Mouse (Mus musculus): ENCODE results near the gene Eif4enif1.

Eif4enif1 gene

DNA sequence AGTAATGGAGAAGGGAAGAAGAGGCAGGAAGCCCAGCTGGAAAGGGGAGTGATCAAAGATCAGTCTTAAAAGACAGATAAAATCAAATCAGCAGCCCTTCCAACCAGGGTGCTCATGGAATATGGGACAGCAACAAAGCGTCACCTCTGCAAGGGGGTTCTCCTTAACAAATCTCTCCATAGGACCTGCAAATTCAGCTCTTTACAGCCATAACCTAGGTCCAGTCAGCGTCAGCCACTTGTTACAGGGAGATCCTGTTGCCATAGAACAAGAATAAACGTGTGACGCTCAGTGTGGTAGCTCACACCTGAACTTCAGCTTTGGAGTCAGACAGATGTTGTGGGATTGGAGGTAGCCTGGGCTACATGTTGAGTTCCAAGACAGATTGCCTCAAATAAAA lies 67.0 kb downstream of the Eif4enif1 start:
- no peak for DNase-seq (ENCODE audit: low read depth)

GRCm38 (mm10) chr11:3278351-3278750 lies 76.2 kb downstream of the Eif4enif1 start:
- no peak for DNase-seq (ENCODE audit: low read depth)

DNA sequence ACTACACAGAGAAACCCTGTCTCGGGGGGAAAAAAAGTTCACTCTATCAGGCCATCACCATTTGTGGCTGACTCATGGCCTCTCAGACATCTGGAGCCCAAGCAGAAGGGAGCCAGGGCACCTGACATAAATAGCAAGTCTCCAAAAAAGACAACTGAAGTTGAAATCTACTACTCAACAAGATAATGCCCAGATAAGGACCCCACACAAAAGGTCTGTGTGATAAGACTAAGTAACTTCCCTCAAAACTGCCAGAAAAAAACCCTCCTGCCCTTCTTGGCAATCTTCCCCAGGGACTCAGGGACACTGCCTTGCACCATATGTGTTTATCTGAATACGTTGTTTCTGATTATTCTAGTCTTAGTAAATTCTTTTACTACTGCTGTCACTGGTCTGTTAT lies 77.5 kb downstream of the Eif4enif1 start:
- no peak for DNase-seq (ENCODE audit: low read depth)

- no peak for DNase-seq (ENCODE audit: low read depth)
Measured at GRCm38 (mm10) chr11:3282887-3283286, 80.7 kb downstream of the Eif4enif1 start.

DNA sequence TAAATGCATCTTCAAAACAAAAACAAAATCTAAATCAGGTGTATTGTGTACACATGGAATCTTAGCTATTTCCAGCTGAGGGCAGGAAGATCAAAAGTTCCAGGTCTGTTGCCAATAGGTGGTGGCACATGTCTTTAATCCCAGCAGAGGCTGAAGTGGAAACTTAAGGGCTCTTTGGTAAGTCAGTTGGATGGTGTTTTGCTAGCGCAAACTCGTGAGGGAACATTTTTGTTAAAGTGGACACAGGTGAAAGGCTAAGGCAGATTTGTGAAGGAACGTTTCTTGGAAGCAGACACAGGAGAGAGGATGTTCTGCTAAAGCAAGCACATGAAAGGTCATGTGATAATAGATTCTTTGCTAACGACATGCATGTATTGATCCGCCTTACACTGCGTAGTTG lies 81.5 kb downstream of the Eif4enif1 start:
- DNase-seq (ENCODE audit: low read depth) = no peak

DNA sequence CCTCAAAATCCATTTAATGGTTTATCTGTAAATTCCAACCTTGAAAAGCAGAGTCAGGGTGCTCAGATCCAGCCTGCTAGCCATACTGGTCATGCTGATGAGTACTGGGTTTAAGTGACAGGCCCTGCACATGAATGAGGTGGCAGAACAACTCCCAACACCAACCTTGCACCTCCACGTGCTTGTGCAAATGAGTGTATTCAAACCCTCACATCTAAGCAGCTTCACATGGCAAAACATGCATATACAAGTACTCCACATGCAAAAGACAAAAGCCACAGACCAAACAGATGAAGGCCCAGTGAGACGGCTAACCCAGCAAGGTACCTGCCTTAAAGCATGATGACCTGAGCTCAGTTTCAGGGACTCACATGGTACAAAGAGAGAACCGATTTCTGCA lies 83.7 kb downstream of the Eif4enif1 start:
- no peak for DNase-seq (ENCODE audit: low read depth)

DNA sequence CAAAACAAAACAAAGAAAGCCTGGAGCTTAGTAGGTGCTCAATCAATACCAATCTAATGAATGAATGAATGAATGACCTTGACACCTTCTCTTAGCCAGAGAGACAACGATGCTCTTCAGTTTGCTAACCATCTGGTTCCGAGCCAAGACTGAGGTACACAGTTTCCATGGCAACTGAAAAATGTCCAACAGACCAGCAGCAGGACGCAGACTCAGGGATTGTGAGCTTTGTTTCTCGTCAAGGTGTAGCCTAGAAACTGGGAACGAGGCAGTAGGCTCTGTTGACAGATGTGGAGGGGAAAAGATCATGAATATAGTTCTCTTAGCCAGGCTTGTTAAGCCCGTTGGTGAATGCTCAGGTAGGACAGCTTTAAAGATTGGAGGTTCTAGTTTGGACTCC lies 84.9 kb downstream of the Eif4enif1 start:
- DNase-seq (ENCODE audit: low read depth) = no peak

DNA sequence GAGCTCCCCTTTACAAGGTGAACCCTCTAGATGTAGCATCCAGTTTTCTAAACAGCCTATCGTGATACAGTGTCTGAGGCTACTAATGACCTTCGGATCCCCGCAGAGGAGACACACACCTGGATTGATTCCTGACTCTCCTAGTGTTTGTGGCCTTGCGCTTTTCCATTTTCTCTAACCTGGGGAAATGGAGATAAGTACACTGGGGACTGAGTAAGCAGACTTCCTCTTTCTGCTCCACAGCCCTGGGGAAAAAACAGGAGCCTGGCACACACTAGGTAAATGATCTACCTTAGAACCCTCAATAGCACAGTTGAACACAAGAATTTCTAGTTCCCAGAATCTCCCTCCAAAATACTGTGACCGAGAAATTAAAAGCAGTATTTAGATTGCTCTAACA lies 85.7 kb downstream of the Eif4enif1 start:
- DNase-seq (ENCODE audit: low read depth) = no peak

DNA sequence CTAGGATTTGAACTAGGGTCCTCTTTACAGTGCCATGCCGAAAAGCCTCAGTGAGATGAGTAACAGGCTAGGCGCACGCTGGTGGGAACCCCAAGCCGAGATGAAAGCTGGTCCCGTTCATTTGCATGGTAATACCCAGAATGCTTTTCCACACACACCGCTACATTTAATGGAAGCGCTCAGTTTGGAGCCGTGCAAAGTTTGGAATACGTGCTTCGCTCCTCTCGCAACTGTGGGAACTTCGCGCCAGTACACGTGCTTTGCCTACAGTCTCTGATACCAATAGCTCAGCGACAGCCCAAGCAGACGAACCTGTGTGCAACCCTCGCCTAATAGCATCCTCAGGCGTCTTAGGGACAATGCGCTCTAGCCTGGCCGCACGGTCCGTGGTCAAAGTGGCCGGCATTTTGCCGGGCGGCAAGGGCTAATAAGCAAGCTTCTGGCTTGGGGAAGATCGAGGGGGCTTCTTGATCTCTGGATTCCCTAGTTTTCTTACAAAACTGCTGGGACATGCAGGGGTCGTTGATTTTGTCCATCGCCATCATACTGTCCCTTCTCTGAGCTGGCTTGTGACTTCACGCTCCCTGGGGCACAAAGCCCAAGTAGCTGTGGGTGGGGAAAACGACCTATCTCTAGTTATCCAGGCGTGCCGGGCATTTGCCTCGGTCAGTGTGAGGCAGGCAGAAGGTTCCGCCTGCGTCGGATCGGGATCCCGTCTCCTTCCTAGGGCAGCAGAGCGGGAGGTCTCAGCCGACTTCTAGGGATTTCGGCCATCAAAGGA lies 86.5 kb downstream of the Eif4enif1 start, which contains the start of gene Patz1:
Gene Patz1, plus strand, starts transcription at position 354 of the 781 bp plus-strand sequence.
- peak; percentile 70 for DNase-seq (ENCODE audit: low read depth)

GRCm38 (mm10) chr11:3289302-3289802 lies 87.2 kb downstream of the Eif4enif1 start:
- DNase-seq (ENCODE audit: low read depth) = peak; percentile 88

DNA sequence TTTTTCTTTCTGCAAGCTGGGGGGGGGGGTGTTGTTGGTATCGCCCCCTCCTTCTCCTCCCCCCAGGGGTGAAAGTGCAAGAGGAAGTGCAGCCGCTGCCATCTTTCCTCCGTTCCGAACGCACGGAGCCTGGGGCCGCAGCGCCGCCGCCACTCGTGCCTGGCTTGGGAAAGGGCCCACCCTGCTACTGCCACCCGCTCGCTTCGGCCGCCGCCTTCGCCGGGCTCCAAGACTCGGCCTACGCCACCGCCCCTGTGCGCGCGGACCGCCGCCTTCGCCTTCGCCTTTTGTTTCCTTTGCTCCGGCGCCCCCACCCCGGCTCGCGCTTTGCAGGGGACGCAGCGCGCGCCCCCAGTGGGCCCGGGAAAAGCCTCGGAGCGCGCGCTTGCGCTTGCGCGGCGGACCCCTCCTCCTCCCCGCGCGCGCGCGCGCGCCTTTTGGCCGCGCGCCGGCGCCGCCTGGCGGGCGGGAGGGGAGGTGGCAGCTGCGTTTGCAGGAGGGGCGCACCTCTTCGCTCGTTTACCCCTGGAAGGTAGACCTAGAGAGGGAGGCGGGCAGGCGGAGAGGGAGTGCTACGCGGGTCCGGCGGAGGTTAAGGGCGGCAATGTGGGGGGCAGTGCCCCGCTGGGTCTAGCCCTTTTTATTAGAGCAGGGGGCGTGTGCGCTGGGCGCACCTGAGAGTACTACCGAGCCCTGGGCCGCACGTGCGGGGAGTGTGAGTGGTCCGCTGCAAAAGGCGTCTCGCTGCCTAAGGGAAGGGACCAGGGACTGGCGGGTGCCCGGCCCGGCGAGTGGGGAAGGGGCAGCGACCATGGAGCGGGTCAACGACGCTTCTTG lies 87.8 kb downstream of the Eif4enif1 start:
- DNase-seq (ENCODE audit: low read depth) = peak; percentile 94

DNA sequence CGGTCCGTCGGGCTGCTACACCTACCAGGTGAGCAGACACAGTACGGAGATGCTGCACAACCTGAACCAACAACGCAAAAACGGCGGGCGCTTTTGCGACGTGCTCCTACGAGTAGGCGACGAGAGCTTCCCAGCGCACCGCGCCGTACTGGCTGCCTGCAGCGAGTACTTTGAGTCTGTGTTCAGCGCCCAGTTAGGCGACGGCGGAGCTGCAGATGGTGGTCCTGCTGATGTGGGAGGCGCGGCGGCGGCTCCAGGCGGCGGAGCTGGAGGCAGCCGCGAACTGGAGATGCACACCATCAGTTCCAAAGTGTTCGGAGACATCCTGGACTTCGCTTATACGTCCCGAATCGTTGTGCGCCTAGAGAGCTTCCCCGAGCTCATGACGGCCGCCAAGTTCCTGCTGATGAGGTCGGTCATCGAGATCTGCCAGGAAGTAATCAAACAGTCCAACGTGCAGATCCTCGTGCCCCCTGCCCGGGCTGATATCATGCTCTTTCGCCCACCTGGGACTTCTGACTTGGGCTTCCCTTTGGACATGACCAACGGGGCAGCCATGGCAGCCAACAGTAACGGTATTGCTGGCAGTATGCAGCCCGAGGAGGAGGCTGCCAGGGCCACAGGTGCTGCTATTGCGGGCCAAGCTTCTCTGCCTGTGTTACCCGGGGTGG lies 88.6 kb downstream of the Eif4enif1 start:
- peak; percentile 67 for DNase-seq (ENCODE audit: low read depth)

GRCm38 (mm10) chr11:3291311-3292061 lies 89.3 kb downstream of the Eif4enif1 start:
- DNase-seq (ENCODE audit: low read depth) = peak; percentile 30

- peak; percentile 83 for DNase-seq (ENCODE audit: low read depth)
Measured at GRCm38 (mm10) chr11:3292062-3292421, 89.8 kb downstream of the Eif4enif1 start.

DNA sequence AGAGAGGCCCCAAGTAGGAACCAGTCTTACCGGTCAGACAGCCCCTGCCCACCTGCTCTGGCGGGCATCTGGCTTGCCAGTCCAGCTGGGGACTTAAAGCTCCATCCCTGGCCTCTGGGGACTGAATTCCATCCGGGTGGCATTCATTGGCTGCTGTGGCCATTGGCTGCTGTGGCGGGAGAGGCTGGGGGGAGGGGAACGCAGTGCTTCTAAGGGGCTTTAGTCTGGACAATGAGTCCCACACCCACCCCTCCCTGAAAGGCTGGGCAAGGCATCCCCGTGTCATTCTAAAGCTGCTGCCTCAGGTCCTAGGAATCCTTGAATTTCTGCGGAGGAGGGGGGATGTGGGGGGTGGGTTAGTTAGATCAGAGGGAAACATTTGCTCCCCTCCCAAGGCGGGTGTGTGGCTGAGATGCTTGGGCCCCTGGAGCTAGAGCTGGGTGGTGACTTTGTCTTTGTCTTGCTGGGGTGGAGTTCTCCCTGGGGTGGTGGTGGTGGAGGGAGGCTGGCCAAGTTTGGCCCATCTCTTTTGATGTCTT lies 90.6 kb downstream of the Eif4enif1 start:
- peak; percentile 35 for DNase-seq (ENCODE audit: low read depth)

DNA sequence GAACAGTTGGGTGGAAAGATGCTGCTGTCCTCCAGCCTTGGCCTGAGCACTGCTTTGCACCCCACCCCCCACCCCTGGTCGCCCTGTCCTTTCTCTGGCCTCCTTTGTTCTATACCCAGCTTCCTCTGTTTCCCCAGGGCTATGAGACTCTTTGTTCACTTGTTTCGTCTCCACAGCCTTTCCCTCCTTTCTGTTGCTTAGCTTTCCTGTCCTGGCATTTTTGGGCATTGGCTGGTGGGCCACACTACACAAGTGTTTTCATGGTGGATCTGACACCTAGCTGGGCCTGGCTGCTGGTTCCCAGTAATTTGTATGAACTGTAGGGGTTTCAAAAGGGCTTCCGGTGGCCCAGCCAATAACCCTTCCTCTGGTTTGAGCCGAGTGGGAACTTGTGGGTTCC lies 91.2 kb downstream of the Eif4enif1 start:
- no peak for DNase-seq (ENCODE audit: low read depth)

All from NIH3T3 (cell line).